Mouse (Mus musculus): ENCODE measurements at regions not wholly inside any gene's neighbourhood (a gene's known extent, or its start where the extent isn't known, plus 50 kb on each side); places are given as distances from the start of the nearest gene placed in this dataset.
"Not testable (repeated sequence)": the region's sequence is repeated elsewhere in the genome, so short reads cannot be mapped to it uniquely, and the experiment has no call there.

- 64% methylated on average over 5 of the region's 5 CpGs for WGBS
- not testable (repeated sequence) for H3K4me1 ChIP-seq (replicated peaks; ENCODE audit: control insufficient read depth, insufficient read depth, low read length); H3K9me3 ChIP-seq (ENCODE audit: control insufficient read depth, low read length); H3K4me3 ChIP-seq (ENCODE audit: low read length); H3K27ac ChIP-seq (ENCODE audit: low read length); H3K27me3 ChIP-seq (ENCODE audit: control insufficient read depth, insufficient read depth, low read depth, low read length); H3K9ac ChIP-seq (ENCODE audit: low read length); H3K36me3 ChIP-seq (ENCODE audit: control insufficient read depth, insufficient read depth, low read length); ATAC-seq (ENCODE audit: low read depth); H3K4me2 ChIP-seq (ENCODE audit: low read depth, low read length)
Measured at GRCm38 (mm10) chr14:33722379-33723145, 133.6 kb downstream of the Ptpn20 start.

GRCm38 (mm10) chr14:33726500-33726899 is 137.5 kb downstream of the Ptpn20 start:
- ATAC-seq (ENCODE audit: low read depth): no peak
- Histone ChIP-seq H3K4me2 (ENCODE audit: low read depth, low read length) (no peak overlapping the region), H3K27ac (ENCODE audit: low read length) (no peak overlapping the region), H3K9ac (ENCODE audit: low read length) (no peak overlapping the region), H3K27me3 (ENCODE audit: control insufficient read depth, insufficient read depth, low read depth, low read length) (no peaks in the 10 kb centered on the region), H3K4me3 (ENCODE audit: low read length) (no peak overlapping the region), H3K4me1 (replicated peaks; ENCODE audit: control insufficient read depth, insufficient read depth, low read length) (peaks cover 4% of the 10 kb centered on the region), H3K36me3 (ENCODE audit: control insufficient read depth, insufficient read depth, low read length) (no peaks in the 10 kb centered on the region), H3K9me3 (ENCODE audit: control insufficient read depth, low read length) (no peaks in the 10 kb centered on the region)
- 81% methylated on average over 10 of the region's 10 CpGs for WGBS

- no peak overlapping the region for H3K9ac ChIP-seq (ENCODE audit: low read length)
- H3K27me3 ChIP-seq (ENCODE audit: control insufficient read depth, insufficient read depth, low read depth, low read length): no peaks in the 10 kb centered on the region
- H3K4me1 ChIP-seq (replicated peaks; ENCODE audit: control insufficient read depth, insufficient read depth, low read length): peaks cover 4% of the 10 kb centered on the region
- no peaks in the 10 kb centered on the region for H3K9me3 ChIP-seq (ENCODE audit: control insufficient read depth, low read length)
- peak; percentile 61 for ATAC-seq (ENCODE audit: low read depth)
- H3K36me3 ChIP-seq (ENCODE audit: control insufficient read depth, insufficient read depth, low read length): no peaks in the 10 kb centered on the region
- no peak overlapping the region for H3K27ac ChIP-seq (ENCODE audit: low read length)
- 50% methylated on average over 14 of the region's 14 CpGs for WGBS
- no peak overlapping the region for H3K4me3 ChIP-seq (ENCODE audit: low read length)
- H3K4me2 ChIP-seq (ENCODE audit: low read depth, low read length): no peak overlapping the region
Measured at GRCm38 (mm10) chr14:33729115-33729884, 140.3 kb downstream of the Ptpn20 start.

- H3K36me3 ChIP-seq (ENCODE audit: control insufficient read depth, insufficient read depth, low read length): no peaks in the 10 kb centered on the region
- H3K9ac ChIP-seq (ENCODE audit: low read length): no peak overlapping the region
- H3K27me3 ChIP-seq (ENCODE audit: control insufficient read depth, insufficient read depth, low read depth, low read length): no peaks in the 10 kb centered on the region
- peaks cover 4% of the 10 kb centered on the region for H3K4me1 ChIP-seq (replicated peaks; ENCODE audit: control insufficient read depth, insufficient read depth, low read length)
- no peak for ATAC-seq (ENCODE audit: low read depth)
- H3K4me2 ChIP-seq (ENCODE audit: low read depth, low read length): no peak overlapping the region
- no peaks in the 10 kb centered on the region for H3K9me3 ChIP-seq (ENCODE audit: control insufficient read depth, low read length)
- no peak overlapping the region for H3K4me3 ChIP-seq (ENCODE audit: low read length)
- no peak overlapping the region for H3K27ac ChIP-seq (ENCODE audit: low read length)
- 60% methylated on average over 5 of the region's 5 CpGs for WGBS
Measured at GRCm38 (mm10) chr14:33732698-33733097, 143.7 kb downstream of the Ptpn20 start.

GRCm38 (mm10) chr14:33734446-33735043 is 145.5 kb downstream of the Ptpn20 start:
- no peak overlapping the region for H3K9ac ChIP-seq (ENCODE audit: low read length)
- ATAC-seq (ENCODE audit: low read depth): 0 out of 2 replicates have a peak, but pooled peaks have one; percentile 26
- no peak overlapping the region for H3K27ac ChIP-seq (ENCODE audit: low read length)
- H3K27me3 ChIP-seq (ENCODE audit: control insufficient read depth, insufficient read depth, low read depth, low read length): no peaks in the 10 kb centered on the region
- H3K4me3 ChIP-seq (ENCODE audit: low read length): no peak overlapping the region
- WGBS: 61% methylated on average over 5 of the region's 5 CpGs
- no peaks in the 10 kb centered on the region for H3K9me3 ChIP-seq (ENCODE audit: control insufficient read depth, low read length)
- no peaks in the 10 kb centered on the region for H3K36me3 ChIP-seq (ENCODE audit: control insufficient read depth, insufficient read depth, low read length)
- no peak overlapping the region for H3K4me2 ChIP-seq (ENCODE audit: low read depth, low read length)
- H3K4me1 ChIP-seq (replicated peaks; ENCODE audit: control insufficient read depth, insufficient read depth, low read length): no peaks in the 10 kb centered on the region

GRCm38 (mm10) chr14:33735653-33736052 is 146.6 kb downstream of the Ptpn20 start:
- H3K9ac ChIP-seq (ENCODE audit: low read length): no peak overlapping the region
- no peak for ATAC-seq (ENCODE audit: low read depth)
- H3K4me1 ChIP-seq (replicated peaks; ENCODE audit: control insufficient read depth, insufficient read depth, low read length): no peaks in the 10 kb centered on the region
- no peaks in the 10 kb centered on the region for H3K36me3 ChIP-seq (ENCODE audit: control insufficient read depth, insufficient read depth, low read length)
- no peak overlapping the region for H3K27ac ChIP-seq (ENCODE audit: low read length)
- WGBS: 90% methylated on average over 3 of the region's 3 CpGs
- no peak overlapping the region for H3K4me3 ChIP-seq (ENCODE audit: low read length)
- no peaks in the 10 kb centered on the region for H3K27me3 ChIP-seq (ENCODE audit: control insufficient read depth, insufficient read depth, low read depth, low read length)
- no peaks in the 10 kb centered on the region for H3K9me3 ChIP-seq (ENCODE audit: control insufficient read depth, low read length)
- H3K4me2 ChIP-seq (ENCODE audit: low read depth, low read length): no peak overlapping the region

GRCm38 (mm10) chr14:33746181-33746580 is 157.2 kb downstream of the Ptpn20 start:
- Histone ChIP-seq H3K27ac (ENCODE audit: low read length) (no peak overlapping the region), H3K9ac (ENCODE audit: low read length) (no peak overlapping the region), H3K4me1 (replicated peaks; ENCODE audit: control insufficient read depth, insufficient read depth, low read length) (no peaks in the 10 kb centered on the region), H3K4me2 (ENCODE audit: low read depth, low read length) (no peak overlapping the region), H3K36me3 (ENCODE audit: control insufficient read depth, insufficient read depth, low read length) (no peaks in the 10 kb centered on the region), H3K9me3 (ENCODE audit: control insufficient read depth, low read length) (no peaks in the 10 kb centered on the region), H3K27me3 (ENCODE audit: control insufficient read depth, insufficient read depth, low read depth, low read length) (no peaks in the 10 kb centered on the region), H3K4me3 (ENCODE audit: low read length) (no peak overlapping the region)
- ATAC-seq (ENCODE audit: low read depth): no peak
- WGBS: 69% methylated on average over 4 of the region's 4 CpGs

GRCm38 (mm10) chr14:33759656-33760055 is 163.7 kb upstream of the Gdf10 start:
- Histone ChIP-seq H3K9me3 (ENCODE audit: control insufficient read depth, low read length) (no peaks in the 10 kb centered on the region), H3K9ac (ENCODE audit: low read length) (no peak overlapping the region), H3K36me3 (ENCODE audit: control insufficient read depth, insufficient read depth, low read length) (no peaks in the 10 kb centered on the region), H3K4me3 (ENCODE audit: low read length) (no peak overlapping the region), H3K27ac (ENCODE audit: low read length) (no peak overlapping the region), H3K4me2 (ENCODE audit: low read depth, low read length) (no peak overlapping the region), H3K4me1 (replicated peaks; ENCODE audit: control insufficient read depth, insufficient read depth, low read length) (0 out of 2 replicates have a peak, but pooled peaks cover 6% of the 10 kb centered on the region), H3K27me3 (ENCODE audit: control insufficient read depth, insufficient read depth, low read depth, low read length) (no peaks in the 10 kb centered on the region)
- no peak for ATAC-seq (ENCODE audit: low read depth)
- WGBS: 45% methylated on average over 7 of the region's 7 CpGs

GRCm38 (mm10) chr14:33763641-33764046 is 159.7 kb upstream of the Gdf10 start:
- WGBS: 30% methylated on average over 3 of the region's 3 CpGs
- no peak overlapping the region for H3K4me2 ChIP-seq (ENCODE audit: low read depth, low read length)
- no peak overlapping the region for H3K4me3 ChIP-seq (ENCODE audit: low read length)
- peak; percentile 20; the same call in 1 of the 2 replicates for ATAC-seq (ENCODE audit: low read depth)
- no peak overlapping the region for H3K27ac ChIP-seq (ENCODE audit: low read length)
- H3K9me3 ChIP-seq (ENCODE audit: control insufficient read depth, low read length): no peaks in the 10 kb centered on the region
- H3K27me3 ChIP-seq (ENCODE audit: control insufficient read depth, insufficient read depth, low read depth, low read length): no peaks in the 10 kb centered on the region
- no peak overlapping the region for H3K9ac ChIP-seq (ENCODE audit: low read length)
- H3K36me3 ChIP-seq (ENCODE audit: control insufficient read depth, insufficient read depth, low read length): no peaks in the 10 kb centered on the region
- 0 out of 2 replicates have a peak, but pooled peaks cover 6% of the 10 kb centered on the region for H3K4me1 ChIP-seq (replicated peaks; ENCODE audit: control insufficient read depth, insufficient read depth, low read length)

Measured in lung, embryonic 16.5 days (tissue).